Mouse (Mus musculus) neural tube, embryonic 11.5 days (tissue): ENCODE data around the gene Cd59a. TPM values are rescaled to one million over a fixed set of nuclear protein-coding genes. Genes with fewer than 3 reads are reported as not detected.
"Not testable (repeated sequence)": the region's sequence is repeated elsewhere in the genome, so short reads cannot be mapped to it uniquely, and the experiment has no call there.

Source experiments
- ATAC-seq: fragments of 200-750 bp; cut with Nextera tagmentation; 2 replicates; pipeline ENCODE4 v1.8.0; 2017; ENCODE audit warnings: moderate number of reproducible peaks, mild to moderate bottlenecking, moderate TSS enrichment, moderate library complexity; ENCODE audit not compliant: insufficient read depth, low FRiP score, low TSS enrichment
- DNase-seq: peaks from one replicate; pipeline ENCODE4 v3.0.0-alpha.2; 2015; ENCODE audit warnings: low spot score
- H3K27ac ChIP-seq: fragments of 300-500 bp; sonication (generic); 2 replicates; pipeline ENCODE4 v1.5.1; 2014; ENCODE audit warnings: low read depth, mild to moderate bottlenecking, low read length
- H3K27me3 ChIP-seq: fragments of 300-500 bp; sonication (generic); 2 replicates; pipeline ENCODE4 v1.6.1; 2014; ENCODE audit warnings: mild to moderate bottlenecking, low read length, mixed read lengths; ENCODE audit not compliant: control insufficient read depth, insufficient read depth
- H3K36me3 ChIP-seq: fragments of 300-500 bp; sonication (generic); 2 replicates; pipeline ENCODE4 v1.6.1; 2014; ENCODE audit warnings: mild to moderate bottlenecking, low read length, moderate library complexity, mixed read lengths; ENCODE audit not compliant: control insufficient read depth, insufficient read depth
- H3K4me1 ChIP-seq: fragments of 300-500 bp; sonication (generic); 2 replicates; pipeline ENCODE4 v1.6.1; 2014; ENCODE audit warnings: low read length, mixed read lengths; ENCODE audit not compliant: control insufficient read depth, insufficient read depth
- H3K4me2 ChIP-seq: fragments of 300-500 bp; sonication (generic); 2 replicates; pipeline ENCODE4 v1.6.1; 2014; ENCODE audit warnings: low read depth, mild to moderate bottlenecking, moderate library complexity
- H3K4me3 ChIP-seq: fragments of 300-500 bp; sonication (generic); 2 replicates; pipeline ENCODE4 v1.5.1; 2014; ENCODE audit warnings: low read depth, low read length
- H3K9ac ChIP-seq: fragments of 300-500 bp; sonication (generic); 2 replicates; pipeline ENCODE4 v1.6.1; 2014; ENCODE audit warnings: mild to moderate bottlenecking, low read length
- H3K9me3 ChIP-seq: fragments of 300-500 bp; sonication (generic); 2 replicates; pipeline ENCODE4 v1.6.1; 2016; ENCODE audit warnings: low read length; ENCODE audit not compliant: control insufficient read depth
- WGBS: fragments of 180-500 bp; shearing (Covaris S2); extraction: QIAGEN DNeasy Blood & Tissue Kit; methylation state at CpG from one replicate; pipeline ENCODE4 v1.1.7; 2014; 5-methylcytosine and 5-hydroxymethylcytosine counted together
- polyA plus RNA-seq: library from polyadenylated mRNA; unstranded; fragments of >200 nt; fragmentation: Nextera tagmentation; extraction: Ambion mirVana; gene quantifications from 2 replicates; pipeline ENCODE4 v1.2.1, GENCODE M21; 2014

Cd59a gene
- polyA plus RNA-seq, 1 experiment from 2014 or later = 32.5 TPM

GRCm38 (mm10) chr2:104097396-104097795, 1.8 kb downstream of the Cd59a start:
- not testable (repeated sequence) for H3K4me1 ChIP-seq, H3K27me3 ChIP-seq

GRCm38 (mm10) chr2:104098529-104099230, 3.1 kb downstream of the Cd59a start:
- Histone ChIP-seq H3K4me3 (no peak overlapping the region), H3K27me3 (no peaks in the 10 kb centered on the region), H3K4me1 (no peaks in the 10 kb centered on the region), H3K4me2 (no peak overlapping the region; the same call in 1 of the 2 replicates), H3K9ac (no peak overlapping the region), H3K36me3 (no peaks in the 10 kb centered on the region), H3K9me3 (no peaks in the 10 kb centered on the region), H3K27ac (no peak overlapping the region)
- WGBS = 29% methylated on average over 3 of the region's 3 CpGs
- no peak for ATAC-seq
- no peak for DNase-seq

More at GRCm38 (mm10) chr2:104097396-104097795, 1.8 kb downstream of the Cd59a start:
- H3K4me2 ChIP-seq, ATAC-seq, H3K9me3 ChIP-seq, H3K36me3 ChIP-seq, H3K9ac ChIP-seq, H3K4me3 ChIP-seq, H3K27ac ChIP-seq, DNase-seq: not testable (repeated sequence)
- 96% methylated on average over 4 of the region's 4 CpGs for WGBS

GRCm38 (mm10) chr2:104099231-104099585, 3.6 kb downstream of the Cd59a start:
- Histone ChIP-seq H3K36me3 (no peaks in the 10 kb centered on the region), H3K9me3 (no peaks in the 10 kb centered on the region), H3K4me1 (no peaks in the 10 kb centered on the region), H3K9ac (no peak overlapping the region), H3K27ac (no peak overlapping the region), H3K4me3 (no peak overlapping the region), H3K27me3 (no peaks in the 10 kb centered on the region), H3K4me2 (no peak overlapping the region; the same call in 1 of the 2 replicates)
- WGBS = 85% methylated on average over 2 of the region's 2 CpGs
- ATAC-seq = no peak
- no peak for DNase-seq

GRCm38 (mm10) chr2:104099946-104100345, 4.3 kb downstream of the Cd59a start:
- Histone ChIP-seq H3K4me3 (no peak overlapping the region), H3K27me3 (no peaks in the 10 kb centered on the region), H3K9me3 (no peaks in the 10 kb centered on the region), H3K4me2 (no peak overlapping the region), H3K27ac (no peak overlapping the region), H3K9ac (no peak overlapping the region), H3K36me3 (no peaks in the 10 kb centered on the region), H3K4me1 (no peaks in the 10 kb centered on the region)
- 71% methylated on average over 1 of the region's 1 CpGs for WGBS
- no peak for DNase-seq
- ATAC-seq = no peak

GRCm38 (mm10) chr2:104104800-104105199, 9.2 kb downstream of the Cd59a start:
- H3K4me1 ChIP-seq = no peaks in the 10 kb centered on the region
- no peaks in the 10 kb centered on the region for H3K9me3 ChIP-seq
- H3K4me3 ChIP-seq = no peak overlapping the region
- no peaks in the 10 kb centered on the region for H3K36me3 ChIP-seq
- ATAC-seq (no peak), DNase-seq (no peak)
- H3K9ac ChIP-seq = no peak overlapping the region
- H3K27ac ChIP-seq = no peak overlapping the region
- H3K27me3 ChIP-seq = no peaks in the 10 kb centered on the region
- 94% methylated on average over 6 of the region's 6 CpGs for WGBS
- H3K4me2 ChIP-seq = no peak overlapping the region

- H3K9me3 ChIP-seq, H3K4me2 ChIP-seq, H3K4me1 ChIP-seq, H3K9ac ChIP-seq, H3K36me3 ChIP-seq, H3K27me3 ChIP-seq, ATAC-seq, H3K27ac ChIP-seq, DNase-seq, H3K4me3 ChIP-seq: not testable (repeated sequence)
- WGBS = 94% methylated on average over 2 of the region's 2 CpGs
Measured at GRCm38 (mm10) chr2:104109021-104109420, 13.4 kb downstream of the Cd59a start.

- H3K4me3 ChIP-seq = no peak overlapping the region
- H3K4me1 ChIP-seq = no peaks in the 10 kb centered on the region
- H3K4me2 ChIP-seq = no peak overlapping the region
- DNase-seq (no peak), ATAC-seq (no peak)
- H3K36me3 ChIP-seq = no peaks in the 10 kb centered on the region
- H3K27me3 ChIP-seq = no peaks in the 10 kb centered on the region
- 58% methylated on average over 2 of the region's 2 CpGs for WGBS
- H3K9ac ChIP-seq = no peak overlapping the region
- no peaks in the 10 kb centered on the region for H3K9me3 ChIP-seq
- H3K27ac ChIP-seq = no peak overlapping the region
Measured at GRCm38 (mm10) chr2:104109528-104109927, 13.9 kb downstream of the Cd59a start.

- no peak for DNase-seq
- Histone ChIP-seq H3K4me1 (no peaks in the 10 kb centered on the region), H3K36me3 (no peaks in the 10 kb centered on the region), H3K9me3 (no peaks in the 10 kb centered on the region), H3K27me3 (no peaks in the 10 kb centered on the region), H3K4me2 (no peak overlapping the region), H3K4me3 (no peak overlapping the region), H3K9ac (no peak overlapping the region), H3K27ac (no peak overlapping the region)
- no peak for ATAC-seq
- 87% methylated on average over 4 of the region's 4 CpGs for WGBS
Measured at GRCm38 (mm10) chr2:104110031-104110430, 14.4 kb downstream of the Cd59a start.

GRCm38 (mm10) chr2:104111170-104111797, 15.7 kb downstream of the Cd59a start:
- not testable (repeated sequence) for H3K27me3 ChIP-seq, H3K4me2 ChIP-seq, H3K27ac ChIP-seq, H3K9me3 ChIP-seq, H3K9ac ChIP-seq, H3K4me3 ChIP-seq, DNase-seq, H3K4me1 ChIP-seq, ATAC-seq, H3K36me3 ChIP-seq
- no CpG with 5 or more reads among the region's 1 CpGs for WGBS
